Mouse (Mus musculus): ENCODE measurements around the gene Mgmt.
A peak's percentile ranks its signal among the peaks of the same experiment; 100 is the strongest.

The Mgmt gene

DNA sequence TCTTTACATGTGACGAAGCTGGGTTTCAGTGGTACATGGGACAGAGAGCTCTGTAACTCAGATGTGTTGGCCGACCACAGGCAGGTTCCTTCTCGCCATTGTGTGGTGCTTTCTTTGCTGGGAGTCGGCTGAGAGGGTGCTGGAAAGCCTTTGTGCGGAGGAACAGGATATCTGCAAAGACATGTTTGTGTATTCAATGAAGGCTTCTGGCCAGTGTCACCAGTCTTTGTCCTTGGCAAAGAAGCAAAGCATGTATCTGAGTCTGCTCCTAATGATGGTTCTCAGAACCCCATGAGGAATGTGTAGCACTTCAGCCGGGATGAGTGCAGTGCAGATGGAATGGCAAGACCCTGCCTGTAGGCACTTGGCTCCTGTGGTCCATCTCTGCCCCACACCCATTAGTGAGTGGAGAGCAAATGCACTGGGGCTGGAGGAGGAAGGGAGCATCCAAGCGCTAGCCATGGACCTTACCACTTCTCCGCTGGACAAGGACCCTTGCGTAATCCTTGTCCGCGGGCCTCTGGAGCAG, 14.3 kb downstream of the Mgmt start:
- no peak for DNase-seq (ENCODE audit: low spot score in 2 of 2)

DNA sequence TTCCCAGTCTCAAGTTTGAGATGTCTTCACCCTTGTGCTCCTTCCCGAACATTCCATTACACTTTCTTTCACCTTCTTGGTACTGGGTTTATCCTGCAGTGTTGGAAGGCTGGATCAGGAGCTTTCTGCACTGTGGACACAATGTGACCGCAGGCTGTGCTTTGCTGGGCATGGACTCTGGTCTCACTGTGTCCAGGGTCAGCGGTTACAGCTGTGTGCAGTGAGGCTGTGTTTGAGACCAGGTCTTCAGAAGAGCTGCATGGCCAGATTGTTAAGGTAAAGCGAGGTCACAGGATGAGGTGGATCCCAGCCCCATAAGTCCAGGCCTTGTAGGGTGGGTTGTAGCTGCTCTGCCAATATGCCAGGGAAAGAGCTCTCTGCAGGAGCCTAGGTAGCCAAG, 18.5 kb downstream of the Mgmt start:
- no peak for DNase-seq (ENCODE audit: low spot score in 2 of 2)

DNA sequence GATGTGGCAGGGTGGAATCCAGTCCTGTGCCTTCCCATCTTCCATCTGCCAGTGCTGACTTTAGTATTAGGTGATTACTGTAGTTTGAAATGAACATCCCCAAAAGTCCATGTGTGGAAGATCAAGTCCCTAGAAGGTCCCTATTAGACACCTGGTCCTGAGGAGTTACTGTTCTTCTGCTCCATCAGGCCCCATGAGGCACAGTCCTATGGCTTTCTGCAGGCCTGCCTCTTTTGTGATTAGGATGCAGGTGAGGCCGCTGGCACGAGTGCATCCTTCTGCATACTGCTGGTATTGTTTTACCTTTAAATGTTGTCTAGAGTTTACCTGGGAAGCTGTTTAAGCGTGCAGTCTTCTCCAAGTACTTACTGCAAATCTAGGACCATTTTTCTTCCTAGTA, 21.6 kb downstream of the Mgmt start:
- no peak for DNase-seq (ENCODE audit: low spot score in 2 of 2)

DNA sequence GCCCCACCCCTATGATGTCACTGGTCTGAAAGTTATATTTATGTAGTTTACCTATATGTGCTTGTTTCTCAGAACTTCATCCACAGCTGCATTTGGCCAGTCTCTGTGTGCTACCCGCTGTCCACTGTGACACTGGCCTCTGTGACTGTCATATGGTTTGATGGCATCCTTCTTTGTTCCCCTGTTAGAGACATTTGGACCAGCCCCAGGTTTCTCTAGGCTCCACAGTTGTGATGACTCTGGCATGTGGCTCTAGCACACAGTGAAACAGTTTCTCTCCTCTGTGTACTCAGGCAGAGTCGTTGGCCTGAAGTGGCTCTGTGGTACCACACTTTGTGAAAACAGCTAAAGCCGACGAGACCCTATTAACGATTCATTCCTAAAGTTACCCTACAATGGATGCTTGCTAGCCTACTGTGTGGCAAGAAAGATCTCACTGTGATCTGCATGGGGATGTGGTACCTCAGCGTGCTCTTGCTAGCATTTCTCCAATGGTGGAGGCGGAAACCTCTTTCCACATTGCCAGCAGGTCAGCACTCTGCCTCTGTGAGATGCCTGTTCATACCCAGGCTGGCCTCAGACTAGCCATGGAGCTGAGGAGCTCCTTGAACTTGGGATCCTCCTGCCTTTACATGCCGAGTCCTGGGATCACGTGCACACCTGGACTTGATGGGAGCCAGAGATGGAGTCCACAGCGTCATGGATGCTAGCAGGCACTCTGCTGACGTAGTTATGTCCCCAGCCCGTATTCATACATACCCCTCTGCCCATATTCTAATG, 26.8 kb downstream of the Mgmt start:
- DNase-seq (ENCODE audit: low spot score in 2 of 2), result no peak

DNA sequence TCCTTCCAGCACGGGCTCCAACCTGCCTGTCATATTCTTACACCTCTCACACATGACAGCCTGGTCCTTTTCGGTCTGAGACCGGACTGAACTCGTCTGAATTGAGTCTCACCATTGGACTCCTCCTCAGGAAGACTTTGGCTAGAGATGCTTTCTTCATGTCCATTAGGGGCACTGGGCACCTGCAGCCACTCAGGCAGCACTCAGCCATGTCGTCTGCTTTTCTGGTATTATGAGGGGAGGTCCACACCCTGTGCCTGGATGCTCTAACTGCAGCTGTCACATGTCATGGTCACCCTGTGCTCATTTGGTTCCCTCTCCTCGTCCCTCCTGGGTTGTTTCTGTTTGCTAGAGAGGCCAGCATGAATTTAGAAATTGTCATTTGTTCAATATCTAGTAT, 27.8 kb downstream of the Mgmt start:
- DNase-seq (ENCODE audit: low spot score in 2 of 2), result no peak

DNA sequence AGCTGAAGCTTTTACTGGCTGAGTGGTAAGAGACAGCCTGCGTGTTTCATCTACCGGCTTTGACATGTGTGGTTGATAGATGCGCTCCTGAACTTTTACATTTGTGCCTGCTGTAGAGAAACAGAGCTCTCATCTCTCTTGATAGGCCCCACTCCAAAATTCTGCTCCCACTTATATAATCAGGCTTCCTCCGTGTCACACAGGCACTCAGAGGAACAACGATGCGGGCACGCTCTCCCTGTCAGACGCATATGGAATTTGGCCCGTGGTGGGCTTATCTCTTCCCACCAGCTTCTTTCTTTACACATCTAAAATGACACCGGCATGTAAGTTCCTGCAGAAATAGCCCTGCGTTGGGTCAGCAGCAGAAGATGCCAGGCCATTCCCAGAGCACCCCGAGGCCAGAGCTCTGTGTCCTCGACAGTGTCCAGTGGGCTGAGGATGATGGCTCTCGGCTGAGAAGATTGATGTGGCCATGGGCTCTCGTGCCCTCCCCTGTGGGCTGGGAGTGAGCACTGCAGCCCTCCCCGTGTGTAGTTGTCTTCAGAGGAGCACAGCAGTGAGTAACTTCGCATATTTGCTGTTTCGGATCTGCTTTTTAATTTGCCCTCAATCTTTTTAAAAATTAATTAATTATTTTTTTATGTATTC, 30.3 kb downstream of the Mgmt start:
- no peak for DNase-seq (ENCODE audit: low spot score in 2 of 2)

DNA sequence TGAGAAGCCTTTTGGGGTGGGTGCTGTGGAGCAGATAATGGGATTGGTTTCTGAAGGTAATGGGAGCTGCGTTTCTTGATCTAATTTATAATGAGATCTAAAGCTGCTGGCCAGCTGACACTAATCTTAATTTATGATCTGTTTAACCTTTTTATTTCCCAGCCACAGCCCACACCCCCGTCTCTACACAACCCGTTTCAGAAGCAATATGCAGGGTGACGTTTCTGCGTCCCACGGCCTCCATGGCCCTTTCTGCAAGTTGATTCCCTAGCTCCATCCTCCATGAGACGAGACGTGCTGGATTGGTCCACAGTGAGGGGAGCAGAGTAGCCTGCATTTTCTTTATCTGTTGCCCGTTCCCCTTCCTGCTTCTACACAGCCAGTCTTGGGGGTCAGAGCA, 31.8 kb downstream of the Mgmt start:
- no peak for DNase-seq (ENCODE audit: low spot score in 2 of 2)

DNA sequence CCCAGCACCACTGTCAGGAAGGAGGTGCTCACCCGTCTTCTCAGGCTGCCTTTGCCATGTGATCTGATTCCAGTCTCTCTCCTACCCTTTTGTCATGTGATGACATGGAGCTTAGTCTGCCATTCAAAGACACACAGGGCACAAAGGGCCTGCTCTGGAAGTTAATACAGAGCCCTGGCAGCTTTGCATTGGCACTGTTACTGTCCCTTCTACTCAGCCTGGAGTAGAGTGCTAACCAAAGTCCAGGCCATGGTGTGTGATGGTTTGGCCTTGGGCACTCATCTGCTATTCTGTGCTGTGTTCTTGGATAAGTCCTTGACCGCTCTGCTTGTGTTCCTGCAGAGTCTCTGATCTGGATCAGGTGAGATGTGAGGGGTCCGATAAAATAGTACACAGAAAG, 36.0 kb downstream of the Mgmt start:
- no peak for DNase-seq (ENCODE audit: low spot score in 2 of 2)

DNA sequence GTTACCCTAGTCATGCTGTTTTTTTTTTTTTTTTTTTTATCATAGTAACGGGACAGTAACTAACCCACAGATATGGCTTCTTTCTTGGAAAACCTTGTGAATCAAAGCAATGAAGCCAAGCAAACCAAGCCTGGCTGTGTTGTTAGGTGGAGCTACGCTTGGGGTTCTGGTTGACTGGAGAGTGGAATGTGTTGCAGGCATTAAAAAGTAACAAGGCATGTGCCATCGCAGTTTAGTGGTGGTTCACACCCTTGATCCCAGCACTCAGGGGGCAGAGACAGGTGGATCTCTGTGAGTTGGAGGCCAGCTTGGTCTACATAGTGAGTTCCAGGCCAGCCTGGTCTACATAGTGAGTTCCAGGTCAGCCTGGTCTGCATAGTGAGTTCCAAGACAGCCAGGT, 39.0 kb downstream of the Mgmt start:
- DNase-seq (ENCODE audit: low spot score in 2 of 2), result no peak

DNA sequence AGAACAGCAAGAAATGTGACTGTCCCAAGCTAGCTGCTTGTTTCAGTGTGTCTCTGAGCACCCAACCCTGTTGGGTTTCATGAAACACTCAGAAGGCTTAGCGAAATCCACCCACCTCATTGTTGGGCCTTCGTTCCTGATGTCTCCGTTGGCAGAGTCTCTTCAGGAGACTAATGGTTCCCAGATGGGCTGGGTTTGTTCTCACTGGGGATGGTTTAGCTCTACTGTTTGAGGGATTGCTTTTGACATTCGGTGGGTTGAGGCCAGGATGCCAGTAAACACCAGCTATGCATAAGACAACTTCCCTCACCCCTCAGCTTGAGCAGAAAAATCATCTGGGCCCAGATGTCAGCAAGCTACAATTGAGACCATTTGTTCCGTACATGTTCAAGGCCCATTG, 39.9 kb downstream of the Mgmt start:
- DNase-seq (ENCODE audit: low spot score in 2 of 2), result no peak

DNA sequence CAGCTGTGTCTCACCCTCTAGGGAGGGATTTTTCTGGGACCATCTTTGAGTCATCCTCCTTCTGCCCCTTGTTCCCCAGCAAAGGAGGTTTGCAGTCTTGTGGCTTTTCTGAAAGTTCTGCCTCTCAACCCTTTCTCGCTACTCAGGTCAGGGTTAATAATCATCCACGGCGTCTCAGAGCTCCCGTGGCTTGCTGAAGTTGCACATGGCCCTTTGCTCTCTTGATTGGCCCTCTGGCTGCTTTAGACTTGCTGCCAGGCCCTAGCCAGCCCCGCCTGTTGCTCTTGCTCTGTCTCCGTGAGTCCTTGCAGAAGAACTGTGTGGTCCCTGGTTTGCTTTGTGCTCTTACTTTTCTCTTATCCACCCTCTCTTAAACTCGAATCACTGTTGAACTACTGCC, 40.4 kb downstream of the Mgmt start:
- no peak for DNase-seq (ENCODE audit: low spot score in 2 of 2)

DNA sequence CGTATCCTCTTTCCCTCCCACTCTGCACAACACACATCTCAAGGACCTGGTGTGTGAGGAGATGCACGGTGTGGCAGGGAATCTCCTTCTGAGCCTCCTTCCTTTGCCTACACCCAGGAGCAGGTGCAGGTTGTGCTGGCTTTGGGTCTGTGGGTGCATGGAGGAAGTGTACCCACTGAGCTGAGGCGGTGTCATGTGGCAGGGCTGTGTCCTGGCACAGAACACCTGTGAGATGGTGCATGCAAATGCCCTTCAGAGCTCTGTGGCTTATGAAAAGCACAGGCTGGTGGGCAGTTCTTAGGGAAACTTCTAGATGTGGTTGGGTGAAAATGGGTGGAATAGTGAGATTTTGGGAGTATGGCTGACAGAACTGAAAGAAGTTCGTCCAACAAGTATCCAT, 44.0 kb downstream of the Mgmt start:
- no peak for DNase-seq (ENCODE audit: low spot score in 2 of 2)

DNA sequence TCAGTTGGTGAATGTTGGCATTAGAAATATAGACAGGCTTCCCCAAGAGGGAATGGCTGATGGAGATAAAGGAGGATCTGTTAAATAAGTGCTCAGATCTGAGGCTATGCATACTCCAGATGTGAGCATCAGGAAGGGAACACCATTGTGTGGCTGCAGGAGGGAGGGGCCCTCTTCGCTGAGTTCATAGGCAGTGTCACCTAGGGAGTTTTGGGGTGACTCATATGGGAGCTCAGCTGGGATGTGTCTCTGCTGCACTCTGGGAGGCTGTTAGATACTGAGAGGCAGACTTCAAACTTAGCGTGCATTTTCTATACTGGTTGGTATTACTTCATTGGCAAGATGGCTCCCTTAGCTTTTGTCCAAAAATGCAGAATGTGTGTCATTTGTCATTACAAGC, 48.0 kb downstream of the Mgmt start:
- DNase-seq (ENCODE audit: low spot score in 2 of 2), result no peak

DNA sequence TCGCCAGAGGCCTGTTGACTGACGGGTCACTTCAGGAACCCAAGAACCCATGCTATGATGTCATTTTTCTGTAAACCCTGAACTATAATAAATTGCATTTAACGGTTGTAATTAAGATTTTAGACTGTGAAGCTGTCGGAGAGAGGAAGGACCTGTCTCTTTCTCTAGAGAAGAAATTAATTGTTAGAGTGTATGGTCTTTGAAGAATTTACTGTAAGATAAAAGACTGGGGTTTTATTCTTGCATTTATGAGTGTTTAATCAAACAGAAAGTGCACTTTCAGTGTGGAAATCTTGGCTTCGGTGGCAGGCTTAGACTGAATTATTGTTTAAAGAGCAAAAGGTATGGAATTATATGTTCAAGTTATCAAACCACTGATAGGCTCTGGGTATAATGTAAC, 49.5 kb downstream of the Mgmt start:
- DNase-seq (ENCODE audit: low spot score in 2 of 2), result no peak

DNA sequence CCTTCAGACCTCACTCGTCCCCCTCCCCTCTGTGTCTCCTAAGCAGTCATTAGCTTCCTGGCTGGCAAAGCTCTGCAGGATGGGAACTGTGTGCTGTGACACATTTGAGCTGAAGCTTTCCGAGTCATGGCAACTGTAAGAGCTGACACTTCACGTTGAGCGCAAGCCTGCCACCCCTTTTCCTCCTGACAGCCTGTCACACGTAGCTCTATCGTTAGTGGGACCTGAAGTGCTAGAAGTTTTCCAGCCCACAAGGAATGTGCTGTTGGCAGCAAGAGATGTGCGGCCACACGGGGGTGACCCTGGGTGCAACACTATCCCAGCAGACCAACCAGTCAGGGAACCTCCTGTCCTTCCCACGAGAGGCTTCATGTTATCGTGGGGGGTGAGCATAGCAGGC, 51.3 kb downstream of the Mgmt start:
- DNase-seq (ENCODE audit: low spot score in 2 of 2), result peak in 1 of 2 experiments; percentile 3

DNA sequence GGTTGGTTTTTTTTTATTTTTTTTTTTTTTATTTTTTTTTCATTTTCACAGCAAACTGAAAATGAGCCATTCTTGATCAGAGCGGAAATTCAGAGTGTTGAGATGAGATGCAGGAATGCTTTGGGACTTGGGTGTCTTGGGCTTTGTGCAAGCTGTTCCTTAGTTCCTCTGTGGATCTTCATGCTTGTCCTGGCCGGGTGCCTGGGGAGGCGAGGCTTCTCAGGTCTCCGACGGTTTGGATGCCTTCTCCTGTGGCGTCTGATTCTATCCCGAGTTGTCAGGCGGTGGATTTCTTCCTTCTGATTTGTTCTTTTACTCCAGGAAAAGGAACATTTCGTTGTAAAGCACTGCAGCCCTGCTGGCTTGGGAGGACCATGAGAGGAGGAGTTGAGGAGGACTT, 51.7 kb downstream of the Mgmt start:
- DNase-seq (ENCODE audit: low spot score in 2 of 2), result peak in 1 of 2 experiments; percentile 9

DNA sequence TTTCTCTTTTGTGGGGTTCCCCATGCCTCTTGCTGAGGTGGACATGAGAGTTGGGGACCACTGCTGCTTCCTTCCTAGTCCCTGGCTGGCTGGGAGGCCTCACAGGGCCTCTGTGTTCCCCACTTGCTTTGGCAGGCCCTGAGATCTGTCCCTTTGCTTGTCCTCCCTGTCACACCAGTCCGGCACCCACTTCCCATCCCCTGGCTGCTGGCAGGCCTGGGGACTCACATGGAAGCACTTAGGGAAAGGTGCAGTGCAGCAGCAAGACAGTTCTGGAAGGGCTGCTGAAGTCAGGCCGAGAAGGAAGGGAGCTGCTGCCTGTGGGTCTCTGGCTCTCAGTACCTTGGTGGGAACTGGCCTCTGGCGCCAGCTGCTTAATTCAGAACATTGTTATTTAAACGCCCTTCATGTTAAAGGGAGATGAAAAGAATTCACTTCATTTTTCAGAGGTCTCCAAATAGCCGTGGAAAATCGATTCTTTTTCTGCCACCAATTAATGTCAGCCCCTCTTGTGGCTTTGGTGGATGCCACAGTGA, 53.9 kb downstream of the Mgmt start:
- DNase-seq (ENCODE audit: low spot score in 2 of 2), result no peak

DNA sequence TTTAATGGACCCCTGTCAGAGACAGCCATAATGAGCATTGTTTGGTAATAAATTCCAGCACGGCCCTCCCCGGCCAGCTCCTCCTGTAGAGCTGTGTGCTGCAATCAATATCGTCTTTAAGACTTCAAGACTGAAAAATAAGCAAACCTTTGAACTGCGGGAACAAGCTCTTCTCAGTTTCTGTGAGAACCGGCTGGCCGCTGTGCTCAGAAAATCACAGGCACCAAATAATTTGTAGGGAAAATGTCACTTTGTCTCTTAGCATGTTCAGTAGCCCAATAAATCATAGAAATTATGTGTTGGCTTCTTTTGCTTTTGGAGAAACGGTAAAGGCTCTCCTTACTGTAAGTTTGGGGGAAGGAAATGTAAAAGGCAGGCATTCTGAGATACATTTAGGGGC, 58.2 kb downstream of the Mgmt start:
- DNase-seq (ENCODE audit: low spot score in 2 of 2), result no peak

DNA sequence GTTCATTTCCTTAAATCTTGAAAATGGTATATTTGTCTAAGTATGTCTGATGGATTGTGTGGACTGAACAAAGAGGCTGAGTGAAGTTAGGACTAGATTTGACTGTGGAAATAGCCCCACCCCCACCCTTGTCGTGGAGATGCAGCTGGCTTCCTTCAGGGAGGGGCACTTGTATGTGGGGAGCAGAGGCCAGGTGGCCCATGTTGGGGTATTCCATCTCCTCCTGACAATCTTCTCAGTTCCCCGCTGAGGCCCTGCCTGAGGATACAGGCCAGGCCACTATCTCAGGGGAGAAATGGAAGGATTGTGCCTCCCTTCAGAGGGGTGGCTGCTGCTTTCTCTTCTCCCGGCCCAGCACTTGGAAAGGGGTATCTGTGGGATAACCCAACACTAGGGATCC, 58.8 kb downstream of the Mgmt start:
- DNase-seq (ENCODE audit: low spot score in 2 of 2), result no peak

DNA sequence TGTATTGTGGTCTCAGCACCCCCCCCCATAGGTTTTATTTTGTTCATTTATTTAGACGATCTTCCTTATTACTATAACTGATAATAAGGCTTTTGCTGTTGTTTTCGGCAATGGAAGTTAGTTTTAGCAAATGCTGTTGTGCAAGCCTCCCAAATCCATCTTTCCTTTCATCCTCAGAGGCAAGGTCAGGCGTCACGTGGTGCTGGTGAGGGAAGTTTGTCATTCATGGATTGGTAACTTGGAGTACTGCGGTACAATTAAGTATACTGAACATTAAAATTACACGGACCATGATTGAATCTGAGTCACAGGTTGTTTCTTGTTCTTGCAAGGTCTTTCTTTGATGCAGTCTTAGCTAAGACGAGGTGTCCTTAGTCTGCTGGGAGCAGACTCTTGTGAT, 77.9 kb downstream of the Mgmt start:
- no peak for DNase-seq (ENCODE audit: low spot score in 2 of 2)

DNA sequence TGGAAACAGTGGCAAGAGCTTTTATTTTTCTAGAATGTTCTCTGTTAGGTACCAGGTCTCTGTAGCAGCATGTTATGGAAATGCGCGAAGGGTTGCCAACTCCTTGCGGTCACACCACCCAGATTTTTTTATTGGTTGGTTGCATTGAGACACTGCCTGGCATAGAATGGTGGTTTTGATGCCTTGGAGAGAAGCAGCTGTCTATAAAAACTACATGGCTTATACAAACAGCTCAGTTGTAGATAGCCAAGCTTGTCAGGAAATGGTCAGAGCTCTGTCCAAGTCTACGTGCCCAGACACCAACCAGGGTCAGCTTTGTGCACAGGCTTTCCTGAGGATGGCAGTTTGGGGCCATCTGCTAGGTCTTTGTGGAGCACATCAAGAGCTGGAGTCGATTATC, 80.6 kb downstream of the Mgmt start:
- DNase-seq (ENCODE audit: low spot score in 2 of 2), result no peak

DNA sequence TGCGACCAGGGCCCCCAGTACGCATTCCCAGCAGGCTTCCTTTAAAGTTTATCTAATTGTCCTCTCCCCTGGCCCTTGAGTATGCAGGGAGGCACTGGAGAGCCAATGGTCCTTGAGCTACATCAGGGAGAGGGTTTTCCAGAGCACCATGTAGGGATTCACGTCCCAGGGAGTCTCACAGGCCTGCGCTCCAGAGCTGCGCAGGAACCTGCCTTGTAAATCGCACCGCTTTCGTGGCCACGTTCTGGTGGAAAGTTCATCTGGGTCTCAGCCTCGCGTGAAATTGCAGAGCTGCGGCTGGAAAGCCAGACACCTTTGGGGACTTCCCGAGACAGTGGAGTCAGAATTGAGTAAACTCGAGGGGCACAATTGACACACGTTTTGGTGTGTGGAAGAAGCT, 103.0 kb downstream of the Mgmt start:
- no peak for DNase-seq (ENCODE audit: low spot score in 2 of 2)

DNA sequence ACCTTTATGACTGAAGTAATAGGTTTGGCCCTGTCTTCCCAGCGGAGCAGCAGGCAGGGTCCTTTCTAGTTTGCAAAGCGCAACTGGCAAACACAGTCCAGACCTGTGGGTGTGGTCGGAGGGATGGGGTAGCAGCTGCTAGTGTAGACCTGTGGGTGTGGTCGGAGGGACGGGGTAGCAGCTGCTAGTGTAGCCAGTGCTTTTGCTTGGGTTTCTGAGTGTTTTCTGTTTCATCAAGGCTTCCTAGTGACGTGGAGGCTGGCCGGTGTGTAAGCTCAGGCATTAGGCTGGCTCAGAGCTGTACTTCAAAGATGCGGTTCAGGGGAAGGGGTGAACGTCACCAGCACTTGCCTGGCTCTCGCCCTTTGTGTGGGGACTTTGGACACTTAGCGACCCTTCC, 106.3 kb downstream of the Mgmt start:
- no peak for DNase-seq (ENCODE audit: low spot score in 2 of 2)

Measured in right cerebral cortex, adult 2 months (tissue).